Comparison of ENCODE assay signal across 9 mouse cellular contexts in genomic region chr14:56864641-56865040, GRCm38 (mm10). TPM values are rescaled to one million over a fixed set of nuclear protein-coding genes. Genes with fewer than 3 reads are reported as not detected.
DNase-seq lines count a peak whose midpoint lies in the region; ATAC-seq lines count a peak whose summit lies in the region.
"Had no signal": no experiment of that assay in that cellular context is flagged by ENCODE, and none has a peak within 500 bp of the region (broad histone marks: within the 10 kb centered on the region; RNA-seq: fewer than 3 reads in every experiment).

No protein-coding gene starts in this region.

- peak overlapping the region; percentile 73 for H3K4me2 ChIP-seq in lung, embryonic 15.5 days
- peak overlapping the region; percentile 42 for H3K4me2 ChIP-seq in forebrain, embryonic 15.5 days (replicated peaks)
- H3K4me2 ChIP-seq in liver, embryonic 12.5 days = peak overlapping the region; percentile 65
- peak overlapping the region; percentile 70 for H3K4me2 ChIP-seq in stomach, embryonic 15.5 days

- no peaks in the 10 kb centered on the region for H3K9me3 ChIP-seq in lung, embryonic 15.5 days
- H3K9me3 ChIP-seq in forebrain, embryonic 15.5 days = no peaks in the 10 kb centered on the region
- no peaks in the 10 kb centered on the region for H3K9me3 ChIP-seq in liver, embryonic 12.5 days (replicated peaks)
- H3K9me3 ChIP-seq in stomach, embryonic 15.5 days = no peaks in the 10 kb centered on the region

- H3K27ac ChIP-seq in lung, embryonic 15.5 days = no peak overlapping the region
- no peak overlapping the region for H3K27ac ChIP-seq in forebrain, embryonic 15.5 days (replicated peaks)
- no peak overlapping the region for H3K27ac ChIP-seq in liver, embryonic 12.5 days
- H3K27ac ChIP-seq in stomach, embryonic 15.5 days = no peak overlapping the region

- H3K4me1 ChIP-seq in lung, embryonic 15.5 days = no peaks in the 10 kb centered on the region
- H3K4me1 ChIP-seq in forebrain, embryonic 15.5 days = no peaks in the 10 kb centered on the region
- H3K4me1 ChIP-seq in liver, embryonic 12.5 days = no peaks in the 10 kb centered on the region
- no peaks in the 10 kb centered on the region for H3K4me1 ChIP-seq in stomach, embryonic 15.5 days

- peak overlapping the region; percentile 41 for H3K4me3 ChIP-seq in lung, embryonic 15.5 days
- H3K4me3 ChIP-seq in forebrain, embryonic 15.5 days = peak overlapping the region; percentile 22; the same call in 1 of the 2 replicates
- peak overlapping the region; percentile 45 for H3K4me3 ChIP-seq in liver, embryonic 12.5 days
- H3K4me3 ChIP-seq in stomach, embryonic 15.5 days (replicated peaks) = peak overlapping the region; percentile 37

- no peaks in the 10 kb centered on the region for H3K36me3 ChIP-seq in lung, embryonic 15.5 days
- no peaks in the 10 kb centered on the region for H3K36me3 ChIP-seq in forebrain, embryonic 15.5 days
- H3K36me3 ChIP-seq in liver, embryonic 12.5 days = no peaks in the 10 kb centered on the region
- no peaks in the 10 kb centered on the region for H3K36me3 ChIP-seq in stomach, embryonic 15.5 days

- no peak for ATAC-seq in lung, embryonic 15.5 days (ENCODE audit: borderline replicate concordance, extremely low read depth, low FRiP score, low TSS enrichment)
- no peak for ATAC-seq in forebrain, embryonic 15.5 days (replicated peaks)
- no peak for ATAC-seq in liver, embryonic 12.5 days
- no peak for ATAC-seq in stomach, embryonic 15.5 days (ENCODE audit: insufficient read depth, low FRiP score, low read depth)
- no peak for ATAC-seq in megakaryocyte progenitor cell, adult 5-6 weeks (replicated peaks; ENCODE audit: poor library complexity)
- ATAC-seq: Patski had no signal

- no peak for DNase-seq in lung, adult 18-20 months
- no peak for DNase-seq in adrenal gland, postnatal 25 days
- DNase-seq in cerebellum, adult 9-11 months = no peak

- H3K9ac ChIP-seq in lung, embryonic 15.5 days = no peak overlapping the region; the same call in 1 of the 2 replicates
- no peak overlapping the region for H3K9ac ChIP-seq in forebrain, embryonic 15.5 days (replicated peaks)
- H3K9ac ChIP-seq in liver, embryonic 12.5 days = no peak overlapping the region
- H3K9ac ChIP-seq in stomach, embryonic 15.5 days = no peak overlapping the region

- H3K27me3 ChIP-seq in lung, embryonic 15.5 days = peaks cover 26% of the 10 kb centered on the region
- peaks cover 15% of the 10 kb centered on the region for H3K27me3 ChIP-seq in forebrain, embryonic 15.5 days
- H3K27me3 ChIP-seq in liver, embryonic 12.5 days (replicated peaks) = peaks cover 50% of the 10 kb centered on the region
- peaks cover 5% of the 10 kb centered on the region for H3K27me3 ChIP-seq in stomach, embryonic 15.5 days (replicated peaks)

- WGBS in lung, embryonic 15.5 days = 7% methylated on average over 10 of the region's 13 CpGs
- 7% methylated on average over 13 of the region's 13 CpGs for WGBS in forebrain, embryonic 15.5 days
- 5% methylated on average over 13 of the region's 13 CpGs for WGBS in liver, embryonic 12.5 days (ENCODE audit: insufficient replicate concordance)
- 7% methylated on average over 13 of the region's 13 CpGs for WGBS in stomach, embryonic 15.5 days

RNA-seq across cellular contexts. Expression of gene Zmym2, which starts 21.8 kb away (rescaled TPM):
- 39.1 and 41.0 TPM in 2 replicates for polyA plus RNA-seq in lung, embryonic 15.5 days (2015; fragmentation: Nextera tagmentation; extraction: Ambion mirVana)
- polyA plus RNA-seq in forebrain, embryonic 15.5 days (2015; fragmentation: Nextera tagmentation; extraction: Ambion mirVana) = 70.8 and 74.7 TPM in 2 replicates
- 12.7 and 15.6 TPM in 2 replicates for polyA plus RNA-seq in liver, embryonic 12.5 days (2016; fragmentation: Nextera tagmentation; extraction: Ambion mirVana)
- 33.1 and 36.5 TPM in 2 replicates for polyA plus RNA-seq in stomach, embryonic 15.5 days (2015; fragmentation: Nextera tagmentation; extraction: Ambion mirVana)
- total RNA-seq in megakaryocyte progenitor cell, adult 5-6 weeks (2015) = 68.5 and 70.2 TPM in 2 replicates
- 23.9 and 45.6 TPM in 2 replicates for total RNA-seq in megakaryocyte progenitor cell, adult 5-6 weeks (2017)
- total RNA-seq in adrenal gland, postnatal 25 days (2021) = 59.4 and 65.4 TPM in 2 replicates

RNA-seq across cellular contexts. Expression of gene Zmym5, which starts 53.1 kb away (rescaled TPM):
- polyA plus RNA-seq in lung, embryonic 15.5 days (2015; fragmentation: Nextera tagmentation; extraction: Ambion mirVana) = 24.6 and 26.3 TPM in 2 replicates
- 32.0 and 33.5 TPM in 2 replicates for polyA plus RNA-seq in forebrain, embryonic 15.5 days (2015; fragmentation: Nextera tagmentation; extraction: Ambion mirVana)
- polyA plus RNA-seq in liver, embryonic 12.5 days (2016; fragmentation: Nextera tagmentation; extraction: Ambion mirVana) = 10.9 and 11.6 TPM in 2 replicates
- polyA plus RNA-seq in stomach, embryonic 15.5 days (2015; fragmentation: Nextera tagmentation; extraction: Ambion mirVana) = 21.9 and 25.4 TPM in 2 replicates
- total RNA-seq in megakaryocyte progenitor cell, adult 5-6 weeks (2015) = 22.1 and 27.1 TPM in 2 replicates
- total RNA-seq in megakaryocyte progenitor cell, adult 5-6 weeks (2017) = 14.5 and 19.8 TPM in 2 replicates
- total RNA-seq in adrenal gland, postnatal 25 days (2021) = 33.7 and 39.0 TPM in 2 replicates
